Mouse (Mus musculus) midbrain, embryonic 12.5 days (tissue): ENCODE measurements around the gene Prune2. TPM values are rescaled to one million over a fixed set of nuclear protein-coding genes. Genes with fewer than 3 reads are reported as not detected.

ENCODE experiments used
- ATAC-seq: fragments of 200-750 bp; cut with Nextera tagmentation; 2 replicates; pipeline ENCODE4 v1.8.0; 2017; ENCODE audit warnings: low read depth, moderate TSS enrichment, moderate library complexity; ENCODE audit not compliant: low FRiP score
- H3K27ac ChIP-seq: fragments of 300-500 bp; sonication (generic); replicated peaks from 2 replicates; pipeline ENCODE4 v1.5.1; 2016; ENCODE audit warnings: mild to moderate bottlenecking
- H3K27me3 ChIP-seq: fragments of 300-500 bp; sonication (generic); 2 replicates; pipeline ENCODE4 v1.6.1; 2016; ENCODE audit warnings: mild to moderate bottlenecking
- H3K36me3 ChIP-seq: fragments of 300-500 bp; sonication (generic); 2 replicates; pipeline ENCODE4 v1.6.1; 2016
- H3K4me1 ChIP-seq: fragments of 300-500 bp; sonication (generic); 2 replicates; pipeline ENCODE4 v1.6.1; 2016
- H3K4me2 ChIP-seq: fragments of 300-500 bp; sonication (generic); replicated peaks from 2 replicates; pipeline ENCODE4 v1.6.1; 2016; ENCODE audit warnings: mild to moderate bottlenecking, moderate library complexity
- H3K4me3 ChIP-seq: fragments of 300-500 bp; sonication (generic); 2 replicates; pipeline ENCODE4 v1.5.1; 2016; ENCODE audit warnings: mild to moderate bottlenecking
- H3K9ac ChIP-seq: fragments of 300-500 bp; sonication (generic); replicated peaks from 2 replicates; pipeline ENCODE4 v1.6.1; 2016; ENCODE audit warnings: mild to moderate bottlenecking, moderate library complexity
- H3K9me3 ChIP-seq: fragments of 300-500 bp; sonication (generic); 2 replicates; pipeline ENCODE4 v1.6.1; 2016; ENCODE audit warnings: mild to moderate bottlenecking
- WGBS: fragments of 180-500 bp; shearing (Covaris S2); methylation state at CpG from one replicate; pipeline ENCODE4 v1.1.7; 2016; 5-methylcytosine and 5-hydroxymethylcytosine counted together
- polyA plus RNA-seq: library from polyadenylated mRNA; unstranded; fragments of >200 nt; fragmentation: Nextera tagmentation; extraction: Ambion mirVana; gene quantifications from 2 replicates; pipeline ENCODE4 v1.2.1, GENCODE M21; 2016

Gene Prune2
- polyA plus RNA-seq, 1 experiment from 2014 or later = 2.3 TPM

DNA sequence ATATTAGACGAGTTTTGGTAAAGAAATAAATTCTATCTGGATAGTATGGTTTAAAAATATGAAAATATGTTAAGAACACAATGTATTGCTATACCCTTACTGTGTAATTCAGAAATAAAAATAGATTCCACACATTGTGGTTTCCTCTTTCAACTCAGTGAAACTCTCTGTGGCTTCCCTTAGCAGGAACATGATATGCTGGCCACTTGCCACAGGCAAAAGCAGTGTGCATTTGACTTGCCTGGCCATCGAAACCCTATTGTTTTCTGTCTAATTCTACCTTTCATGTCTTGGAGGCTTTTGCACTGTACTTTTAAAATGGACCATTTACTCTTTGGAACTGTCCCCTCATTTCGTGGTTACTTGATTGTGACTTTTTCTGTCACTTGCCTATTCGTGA is 267.9 kb downstream of the Prune2 start:
- H3K27me3 ChIP-seq = no peaks in the 10 kb centered on the region
- no peak overlapping the region for H3K27ac ChIP-seq
- 0 out of 2 replicates have a peak, but pooled peaks cover 3% of the 10 kb centered on the region for H3K4me1 ChIP-seq
- no peak overlapping the region for H3K9ac ChIP-seq
- H3K4me3 ChIP-seq = no peak overlapping the region
- H3K36me3 ChIP-seq = no peaks in the 10 kb centered on the region
- WGBS = 84% methylated on average over 4 of the region's 4 CpGs
- no peak overlapping the region for H3K4me2 ChIP-seq
- ATAC-seq = no peak
- H3K9me3 ChIP-seq = no peaks in the 10 kb centered on the region

DNA sequence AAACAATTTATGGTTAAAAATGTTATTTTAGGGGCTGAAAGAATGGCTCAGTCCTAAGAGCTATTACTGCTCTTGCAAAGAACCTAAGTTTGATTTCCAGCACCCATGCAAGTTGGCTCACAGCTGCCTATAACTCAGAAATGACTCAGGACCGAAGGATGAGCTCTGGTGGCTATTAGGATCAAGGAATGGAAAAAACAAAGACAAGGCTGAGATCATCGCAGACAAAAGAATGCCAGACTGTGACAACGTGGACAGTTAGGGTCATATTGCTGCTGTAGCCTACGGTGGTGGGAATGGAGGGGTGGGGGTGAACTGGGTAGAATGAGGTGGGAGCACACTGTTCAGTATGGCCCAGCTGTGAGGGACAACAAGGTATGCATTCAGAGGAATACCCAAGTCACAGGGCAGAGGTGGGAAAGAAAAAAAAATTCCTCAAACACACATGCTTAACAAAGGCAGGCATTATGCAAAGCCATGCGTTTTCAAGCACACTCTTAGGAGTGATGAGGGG is 269.7 kb downstream of the Prune2 start:
- no peak for ATAC-seq

DNA sequence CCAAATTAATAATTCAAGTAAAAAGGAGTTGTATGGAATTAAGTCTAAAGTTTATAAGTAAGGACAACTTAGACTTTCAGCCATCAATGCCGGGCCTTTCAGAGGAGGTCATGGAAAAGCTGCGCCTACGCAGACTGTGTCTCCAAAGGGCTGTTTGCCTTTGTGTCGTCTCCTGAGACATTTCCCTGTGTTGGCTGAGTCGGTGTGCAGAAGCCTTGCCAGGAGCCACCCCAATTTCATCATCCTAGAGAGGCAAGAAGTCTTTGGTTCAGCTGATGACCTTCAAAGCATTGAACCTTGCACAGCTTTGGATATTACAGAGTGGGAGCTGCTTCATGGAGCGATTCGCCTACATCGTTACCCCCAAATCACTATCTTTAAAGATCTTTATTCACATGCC is 270.2 kb downstream of the Prune2 start:
- Histone ChIP-seq H3K4me2 (no peak overlapping the region), H3K9me3 (no peaks in the 10 kb centered on the region), H3K27ac (no peak overlapping the region), H3K4me3 (no peak overlapping the region), H3K36me3 (no peaks in the 10 kb centered on the region), H3K27me3 (no peaks in the 10 kb centered on the region), H3K9ac (no peak overlapping the region), H3K4me1 (0 out of 2 replicates have a peak, but pooled peaks cover 3% of the 10 kb centered on the region)
- no peak for ATAC-seq
- 93% methylated on average over 8 of the region's 8 CpGs for WGBS

More for the DNA sequence above, 269.7 kb downstream of the Prune2 start:
- Histone ChIP-seq H3K4me1 (0 out of 2 replicates have a peak, but pooled peaks cover 3% of the 10 kb centered on the region), H3K9me3 (no peaks in the 10 kb centered on the region), H3K9ac (no peak overlapping the region), H3K4me3 (no peak overlapping the region), H3K27me3 (no peaks in the 10 kb centered on the region), H3K27ac (no peak overlapping the region), H3K4me2 (no peak overlapping the region), H3K36me3 (no peaks in the 10 kb centered on the region)
- WGBS = 66% methylated on average over 5 of the region's 5 CpGs

DNA sequence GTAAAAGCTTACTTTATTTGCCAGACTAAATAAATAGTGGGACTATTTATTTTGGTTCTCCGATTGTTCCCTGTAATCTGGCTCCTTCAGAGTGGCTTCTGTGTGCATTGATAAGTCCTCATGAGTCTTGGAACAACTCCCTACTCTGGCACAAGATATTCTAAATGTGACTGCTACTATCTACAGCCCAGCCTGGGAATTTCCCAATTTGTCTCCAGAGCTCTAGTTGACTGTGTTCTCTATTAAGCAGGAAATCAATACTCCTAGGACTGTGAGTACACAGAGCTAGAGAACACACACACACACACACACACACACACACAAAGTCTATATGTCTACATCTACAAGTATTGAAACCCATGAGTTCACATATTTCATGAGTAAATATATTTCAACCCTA is 274.1 kb downstream of the Prune2 start:
- Histone ChIP-seq H3K4me3 (no peak overlapping the region), H3K9me3 (no peaks in the 10 kb centered on the region), H3K9ac (no peak overlapping the region), H3K4me2 (no peak overlapping the region), H3K36me3 (no peaks in the 10 kb centered on the region), H3K27me3 (no peaks in the 10 kb centered on the region), H3K4me1 (0 out of 2 replicates have a peak, but pooled peaks cover 3% of the 10 kb centered on the region), H3K27ac (no peak overlapping the region)
- no peak for ATAC-seq
- 90% methylated on average over 1 of the region's 1 CpGs for WGBS

DNA sequence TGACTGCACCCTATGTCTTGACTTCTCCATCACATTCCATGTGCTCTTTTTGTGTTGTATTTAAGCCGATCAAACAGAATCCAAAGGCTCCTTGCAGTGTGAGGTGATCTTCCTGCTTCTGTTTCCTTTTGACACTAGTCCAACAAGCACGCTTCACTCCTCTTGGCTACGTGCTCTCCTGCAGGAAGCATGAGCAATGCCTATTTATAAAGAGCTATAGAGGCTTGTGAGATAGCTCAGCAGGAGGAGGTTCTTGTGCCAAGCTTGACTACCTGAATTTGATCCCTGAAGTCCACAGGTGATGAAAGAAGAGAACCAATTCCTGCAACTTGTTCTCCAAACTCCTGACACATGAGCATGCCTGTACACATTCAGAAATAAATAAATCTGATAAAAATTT is 282.6 kb downstream of the Prune2 start:
- H3K36me3 ChIP-seq = no peaks in the 10 kb centered on the region
- H3K4me3 ChIP-seq = no peak overlapping the region
- 89% methylated on average over 3 of the region's 3 CpGs for WGBS
- no peak overlapping the region for H3K9ac ChIP-seq
- ATAC-seq = no peak
- H3K4me2 ChIP-seq = no peak overlapping the region
- no peak overlapping the region for H3K27ac ChIP-seq
- H3K9me3 ChIP-seq = no peaks in the 10 kb centered on the region
- H3K27me3 ChIP-seq = no peaks in the 10 kb centered on the region
- no peaks in the 10 kb centered on the region for H3K4me1 ChIP-seq

DNA sequence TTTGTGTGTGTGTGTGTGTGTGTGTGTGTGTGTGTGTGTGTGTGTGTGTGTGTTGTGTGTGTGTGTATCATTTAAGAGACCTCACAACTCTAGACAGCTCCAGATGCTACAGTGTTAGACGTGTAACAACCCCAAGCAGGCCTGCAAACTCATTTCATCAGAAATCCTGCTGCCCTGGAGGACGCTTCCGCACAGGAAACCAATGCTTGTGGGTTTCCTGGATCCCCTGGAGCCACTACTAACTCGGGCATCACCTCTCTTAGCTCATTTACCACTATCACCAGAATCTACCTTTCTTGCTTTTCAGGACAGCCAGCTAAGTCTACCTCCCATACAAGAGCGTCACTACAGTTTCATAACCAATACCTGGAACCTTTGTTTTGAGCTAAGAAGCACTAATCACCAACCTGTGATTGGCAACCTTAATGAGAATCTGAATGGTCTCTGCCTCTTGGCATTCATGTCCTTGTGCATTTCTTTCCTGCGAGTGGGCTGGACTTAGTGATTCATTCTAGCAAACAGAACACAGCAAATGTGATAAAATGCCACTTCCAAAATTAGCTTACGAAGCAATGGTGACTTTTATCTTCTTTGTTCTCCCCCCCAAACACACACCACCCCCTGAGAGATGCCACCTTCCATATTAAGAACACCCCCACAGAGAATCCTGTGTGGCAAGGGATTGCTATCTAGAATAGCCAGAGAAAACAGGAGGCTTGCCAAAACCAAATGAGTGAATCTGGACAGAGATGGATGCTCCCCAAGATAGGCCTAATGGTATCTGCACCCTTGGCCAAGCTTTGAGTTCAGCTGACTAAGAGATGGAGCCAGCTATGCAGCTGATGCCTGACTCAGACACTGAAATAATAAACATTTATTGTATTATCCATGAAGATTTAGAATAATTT is 284.5 kb downstream of the Prune2 start:
- Histone ChIP-seq H3K4me2 (no peak overlapping the region), H3K4me3 (no peak overlapping the region), H3K9ac (no peak overlapping the region), H3K4me1 (no peaks in the 10 kb centered on the region), H3K36me3 (no peaks in the 10 kb centered on the region), H3K9me3 (no peaks in the 10 kb centered on the region), H3K27me3 (no peaks in the 10 kb centered on the region; the same call in 1 of the 2 replicates), H3K27ac (no peak overlapping the region)
- no peak for ATAC-seq
- 89% methylated on average over 7 of the region's 7 CpGs for WGBS

DNA sequence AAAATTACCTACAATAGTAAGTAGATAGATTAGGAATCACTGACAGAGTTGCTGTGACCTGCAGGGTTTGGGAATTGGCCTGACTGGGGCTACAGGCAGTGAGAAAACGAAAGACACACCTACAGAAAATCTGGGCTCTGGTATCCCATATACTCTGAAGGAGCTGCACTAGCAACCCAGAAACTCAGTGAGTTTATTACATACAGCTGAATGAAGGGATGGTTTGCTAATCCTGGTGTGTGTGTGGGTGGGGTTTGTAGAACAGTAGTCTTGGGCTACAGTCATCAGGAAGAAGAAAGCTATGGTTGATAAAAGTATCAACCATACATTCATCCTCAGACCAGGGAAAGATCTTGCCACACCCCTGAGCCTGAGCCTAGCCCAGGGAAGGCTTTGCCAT is 285.3 kb downstream of the Prune2 start:
- no peak for ATAC-seq
- Histone ChIP-seq H3K4me2 (no peak overlapping the region), H3K9me3 (no peaks in the 10 kb centered on the region), H3K9ac (no peak overlapping the region), H3K27ac (no peak overlapping the region), H3K36me3 (no peaks in the 10 kb centered on the region), H3K27me3 (no peaks in the 10 kb centered on the region; the same call in 1 of the 2 replicates), H3K4me3 (no peak overlapping the region), H3K4me1 (no peaks in the 10 kb centered on the region)
- WGBS = 79% methylated on average over 1 of the region's 1 CpGs

DNA sequence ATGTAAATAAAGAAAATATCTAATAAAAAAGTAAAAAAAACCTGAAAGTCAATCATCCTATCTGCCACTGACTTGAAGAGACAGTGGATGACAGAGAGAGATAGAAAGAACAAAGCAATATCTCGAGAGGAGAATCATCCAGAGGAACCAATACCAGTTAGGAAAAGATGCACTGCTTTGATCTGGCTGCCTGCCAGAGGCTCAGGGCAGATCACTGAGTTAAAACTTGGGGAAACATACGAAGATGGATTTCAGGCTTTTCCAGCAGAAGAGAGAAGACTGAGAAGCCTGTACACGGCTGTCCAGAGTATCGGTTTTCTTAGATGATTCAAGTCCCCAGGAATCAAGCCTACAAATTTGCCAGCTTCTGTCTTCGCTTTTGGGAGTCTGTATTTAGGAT is 287.0 kb downstream of the Prune2 start:
- no peak for ATAC-seq
- 80% methylated on average over 5 of the region's 5 CpGs for WGBS
- Histone ChIP-seq H3K36me3 (no peaks in the 10 kb centered on the region), H3K9me3 (no peaks in the 10 kb centered on the region), H3K27me3 (no peaks in the 10 kb centered on the region; the same call in 1 of the 2 replicates), H3K4me2 (no peak overlapping the region), H3K4me3 (no peak overlapping the region), H3K4me1 (no peaks in the 10 kb centered on the region), H3K9ac (no peak overlapping the region), H3K27ac (no peak overlapping the region)

DNA sequence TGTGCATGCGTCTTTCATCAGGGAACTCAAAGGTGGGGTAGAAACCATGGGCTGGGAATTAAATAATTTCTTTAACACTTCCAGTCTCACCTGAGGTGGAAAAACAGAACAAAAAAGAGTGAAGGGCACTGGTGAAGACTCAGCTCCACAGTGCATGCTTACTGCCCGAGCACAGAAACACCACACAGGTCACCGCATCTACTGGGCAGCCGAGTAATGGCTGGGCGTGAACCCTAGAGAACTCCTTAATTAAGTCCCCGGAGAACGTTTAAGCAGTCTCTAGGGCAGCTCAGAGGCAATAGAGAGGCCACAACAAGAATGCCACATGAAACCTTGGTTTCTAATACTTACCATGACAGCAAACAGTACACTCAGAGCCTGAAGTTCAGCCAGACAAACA is 288.6 kb downstream of the Prune2 start:
- ATAC-seq = no peak

DNA sequence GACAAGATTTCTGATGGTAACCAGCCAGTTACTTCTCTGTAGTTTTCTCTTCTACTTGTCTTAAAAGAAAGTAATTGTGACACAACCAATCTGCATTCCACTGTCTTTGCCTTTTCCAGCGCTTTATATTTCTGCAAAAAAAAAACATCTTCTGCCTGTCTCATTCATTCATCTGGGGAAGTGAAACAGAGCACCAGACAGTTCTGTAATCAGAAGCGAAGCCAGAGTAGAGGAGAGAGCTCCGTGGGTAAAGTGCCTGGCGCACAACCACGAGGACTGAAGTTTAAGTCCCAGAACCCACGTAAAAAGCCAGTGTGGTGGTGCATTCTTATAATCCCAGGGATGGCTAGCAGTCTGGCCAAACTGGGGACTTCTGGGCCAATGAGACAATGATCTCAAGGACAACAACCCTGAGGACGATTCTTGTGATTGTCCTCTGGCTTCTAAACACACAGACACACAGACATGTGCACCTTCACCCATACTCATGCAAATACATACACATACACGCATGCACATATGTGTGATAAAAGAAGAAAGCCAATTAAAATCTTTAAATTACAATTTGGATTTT is 291.5 kb downstream of the Prune2 start:
- H3K9ac ChIP-seq = no peak overlapping the region
- H3K27me3 ChIP-seq = peaks cover 5% of the 10 kb centered on the region
- WGBS = 87% methylated on average over 8 of the region's 8 CpGs
- H3K4me2 ChIP-seq = no peak overlapping the region
- no peak for ATAC-seq
- no peaks in the 10 kb centered on the region; the same call in 1 of the 2 replicates for H3K4me1 ChIP-seq
- no peaks in the 10 kb centered on the region for H3K36me3 ChIP-seq
- no peak overlapping the region for H3K27ac ChIP-seq
- no peaks in the 10 kb centered on the region for H3K9me3 ChIP-seq
- no peak overlapping the region for H3K4me3 ChIP-seq

More for the DNA sequence above, 288.6 kb downstream of the Prune2 start:
- H3K9ac ChIP-seq = no peak overlapping the region
- no peaks in the 10 kb centered on the region for H3K9me3 ChIP-seq
- H3K36me3 ChIP-seq = no peaks in the 10 kb centered on the region
- no peaks in the 10 kb centered on the region for H3K4me1 ChIP-seq
- H3K27ac ChIP-seq = no peak overlapping the region
- no peak overlapping the region for H3K4me2 ChIP-seq
- no peaks in the 10 kb centered on the region; the same call in 1 of the 2 replicates for H3K27me3 ChIP-seq
- WGBS = 80% methylated on average over 7 of the region's 7 CpGs
- no peak overlapping the region for H3K4me3 ChIP-seq

DNA sequence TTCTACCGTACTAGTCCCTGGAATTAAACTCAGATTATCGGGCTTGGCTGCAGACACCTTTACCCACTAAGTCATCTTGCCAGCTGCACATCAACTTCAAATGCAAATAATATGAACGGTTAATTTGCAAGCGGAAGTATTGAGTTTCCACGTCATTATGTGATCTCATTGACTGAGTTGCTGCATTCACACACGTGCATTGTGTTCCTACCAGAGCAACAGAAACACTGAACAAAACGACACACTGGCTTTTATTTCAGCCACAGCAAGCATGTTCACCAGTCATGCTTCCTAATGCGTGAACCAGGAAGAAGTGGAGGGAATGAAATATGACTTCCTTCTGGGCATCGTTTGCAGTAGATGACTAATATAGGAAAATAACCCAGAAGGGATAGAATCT is 293.8 kb downstream of the Prune2 start:
- H3K27me3 ChIP-seq = peaks cover 5% of the 10 kb centered on the region
- ATAC-seq = no peak
- H3K4me3 ChIP-seq = no peak overlapping the region
- no peaks in the 10 kb centered on the region for H3K9me3 ChIP-seq
- H3K36me3 ChIP-seq = no peaks in the 10 kb centered on the region
- H3K4me1 ChIP-seq = peaks cover 4% of the 10 kb centered on the region; the same call in 1 of the 2 replicates
- WGBS = 81% methylated on average over 9 of the region's 9 CpGs
- H3K4me2 ChIP-seq = no peak overlapping the region
- H3K27ac ChIP-seq = no peak overlapping the region
- no peak overlapping the region for H3K9ac ChIP-seq

DNA sequence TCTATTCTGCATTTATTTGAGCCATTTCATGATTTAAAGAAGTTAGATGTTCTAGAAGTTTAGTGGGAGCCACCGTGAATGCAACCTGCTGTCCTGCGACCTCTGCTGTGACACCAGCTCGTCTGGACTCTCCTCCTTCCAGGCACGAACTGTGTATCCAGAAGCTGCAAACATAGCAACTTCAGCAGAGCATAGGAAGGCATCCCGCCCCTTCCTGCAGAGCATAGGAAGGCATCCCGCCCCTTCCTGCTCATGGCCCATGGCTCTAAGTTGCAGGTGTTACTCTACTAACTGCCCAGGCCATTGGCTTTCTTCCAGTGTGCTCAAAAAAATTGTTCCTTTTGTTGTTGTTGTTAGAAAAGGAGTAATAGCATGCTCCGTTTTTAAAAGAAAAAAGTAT is 294.9 kb downstream of the Prune2 start:
- Histone ChIP-seq H3K4me1 (peaks cover 4% of the 10 kb centered on the region; the same call in 1 of the 2 replicates), H3K9me3 (no peaks in the 10 kb centered on the region), H3K27me3 (peaks cover 5% of the 10 kb centered on the region), H3K9ac (no peak overlapping the region), H3K4me3 (no peak overlapping the region), H3K36me3 (no peaks in the 10 kb centered on the region), H3K4me2 (no peak overlapping the region), H3K27ac (no peak overlapping the region)
- no peak for ATAC-seq
- 79% methylated on average over 7 of the region's 7 CpGs for WGBS
